Mouse (Mus musculus): ENCODE measurements around the gene Pax6. TPM values are rescaled to one million over a fixed set of nuclear protein-coding genes. Genes with fewer than 3 reads are reported as not detected.
A peak's percentile ranks its signal among the peaks of the same experiment; 100 is the strongest.

Pax6 gene
- total and polyA plus RNA-seq, 2 experiments from 2014 or later = 68.7 to 136 TPM

GRCm38 (mm10) chr2:105665491-105666250 is 3.0 kb upstream of the Pax6 start:
- TF ChIP-seq CTCF (IDR thresholded peaks at IDR 0.05; ENCODE audit: low read depth) = no peak
- WGBS = 28% methylated on average over 5 of the region's 5 CpGs
- Histone ChIP-seq H3K27me3 (ENCODE audit: insufficient read depth, low read length) (peaks cover 43% of the 10 kb centered on the region), H3K4me2 (ENCODE audit: low read depth, low read length) (no peak overlapping the region), H3K9ac (replicated peaks; ENCODE audit: low read length) (no peak overlapping the region), H3K36me3 (ENCODE audit: insufficient read depth, low read length) (no peaks in the 10 kb centered on the region), H3K27ac (no peak overlapping the region), H3K4me3 (ENCODE audit: low read length) (no peak overlapping the region), H3K4me1 (ENCODE audit: insufficient read depth, low read length) (0 out of 2 replicates have a peak, but pooled peaks cover 2% of the 10 kb centered on the region), H3K9me3 (ENCODE audit: low read length) (no peaks in the 10 kb centered on the region)
- DNase-seq (ENCODE audit: low spot score) (no peak), ATAC-seq (no peak)

GRCm38 (mm10) chr2:105666331-105666730 is 2.4 kb upstream of the Pax6 start:
- WGBS = 22% methylated on average over 6 of the region's 6 CpGs
- Histone ChIP-seq H3K27me3 (ENCODE audit: insufficient read depth, low read length) (peaks cover 46% of the 10 kb centered on the region), H3K4me3 (ENCODE audit: low read length) (peak overlapping the region; percentile 15; the same call in 1 of the 2 replicates), H3K9ac (replicated peaks; ENCODE audit: low read length) (no peak overlapping the region), H3K4me2 (ENCODE audit: low read depth, low read length) (peak overlapping the region; percentile 65), H3K9me3 (ENCODE audit: low read length) (no peaks in the 10 kb centered on the region), H3K4me1 (ENCODE audit: insufficient read depth, low read length) (no peaks in the 10 kb centered on the region), H3K36me3 (ENCODE audit: insufficient read depth, low read length) (no peaks in the 10 kb centered on the region), H3K27ac (peak overlapping the region; percentile 41)
- ATAC-seq (no peak), DNase-seq (ENCODE audit: low spot score) (no peak)
- no peak for TF ChIP-seq CTCF (IDR thresholded peaks at IDR 0.05; ENCODE audit: low read depth)

DNA sequence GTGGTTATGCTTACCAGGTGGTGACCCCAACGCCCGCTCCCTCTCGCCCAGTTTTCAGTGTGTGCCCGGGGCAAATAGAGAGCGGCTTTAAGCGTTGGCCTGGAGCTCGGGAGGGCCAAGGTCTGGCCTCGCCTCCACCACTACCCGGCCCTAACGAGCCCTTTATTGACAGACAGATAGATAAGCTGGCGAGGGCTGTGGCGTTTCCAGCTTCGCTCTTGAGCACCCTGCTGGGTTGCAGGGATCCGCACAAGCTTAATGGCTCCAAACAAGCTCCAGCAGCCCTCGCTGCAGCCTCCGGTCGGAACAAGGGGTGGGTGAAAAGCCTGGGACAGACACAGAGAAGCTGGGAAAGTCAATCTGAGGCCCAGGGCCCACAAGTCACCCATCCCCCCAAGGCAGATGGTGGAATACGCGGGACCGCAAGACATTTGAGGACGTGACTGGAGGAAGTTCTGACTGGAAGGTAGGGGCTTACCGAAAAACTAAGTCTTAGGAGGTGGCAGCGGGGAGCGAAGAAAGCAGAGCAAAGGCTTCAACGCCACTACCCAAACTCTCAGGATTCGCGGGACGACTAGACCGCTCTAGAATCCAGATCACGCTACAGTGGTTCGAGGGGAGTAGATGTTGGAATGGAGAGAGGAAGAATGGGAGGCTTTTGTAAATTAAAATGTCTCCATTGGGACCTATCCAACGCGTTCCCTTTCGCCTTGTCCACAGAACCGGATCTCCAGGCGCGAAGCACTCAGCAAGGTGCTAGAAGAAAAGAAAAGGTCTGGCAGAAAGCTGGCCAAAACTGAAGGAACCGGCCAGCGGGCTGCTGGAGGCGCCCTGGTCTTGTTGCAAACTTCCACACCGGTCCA is 1.7 kb upstream of the Pax6 start:
- Histone ChIP-seq H3K4me2 (ENCODE audit: low read depth, low read length) (peak overlapping the region; percentile 65), H3K27ac (peak overlapping the region; percentile 41), H3K4me3 (ENCODE audit: low read length) (peak overlapping the region; percentile 15), H3K9me3 (ENCODE audit: low read length) (no peaks in the 10 kb centered on the region), H3K27me3 (ENCODE audit: insufficient read depth, low read length) (peaks cover 46% of the 10 kb centered on the region), H3K4me1 (ENCODE audit: insufficient read depth, low read length) (no peaks in the 10 kb centered on the region), H3K36me3 (ENCODE audit: insufficient read depth, low read length) (no peaks in the 10 kb centered on the region), H3K9ac (replicated peaks; ENCODE audit: low read length) (peak overlapping the region; percentile 10; the same call in 1 of the 2 replicates)
- TF ChIP-seq CTCF (IDR thresholded peaks at IDR 0.05; ENCODE audit: low read depth) = no peak
- ATAC-seq (no peak), DNase-seq (ENCODE audit: low spot score) (peak; percentile 37)
- WGBS = 5% methylated on average over 41 of the region's 41 CpGs

DNA sequence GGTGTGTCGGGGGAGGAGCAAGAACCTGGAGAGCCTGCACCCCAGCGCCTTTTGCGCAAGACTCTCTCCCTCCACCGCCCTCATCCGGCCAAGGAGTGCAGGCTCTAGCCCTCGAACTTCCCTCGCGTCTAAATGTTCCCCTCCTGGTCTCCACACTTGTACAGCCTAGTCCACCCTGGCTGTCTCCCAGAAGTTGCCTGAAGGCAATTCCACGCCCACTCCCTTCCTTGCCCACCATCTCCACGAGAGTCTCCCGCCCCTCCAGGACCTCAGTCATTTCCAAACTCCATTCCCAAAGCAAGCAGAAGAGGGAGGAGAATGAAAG is 1.1 kb upstream of the Pax6 start:
- H3K9ac ChIP-seq (replicated peaks; ENCODE audit: low read length) = no peak overlapping the region
- WGBS = 1% methylated on average over 11 of the region's 11 CpGs
- peak; percentile 41 for TF ChIP-seq CTCF (IDR thresholded peaks at IDR 0.05; ENCODE audit: low read depth)
- ATAC-seq (no peak), DNase-seq (ENCODE audit: low spot score) (peak; percentile 46)
- H3K27ac ChIP-seq = peak overlapping the region; percentile 41; the same call in 1 of the 2 replicates
- H3K9me3 ChIP-seq (ENCODE audit: low read length) = no peaks in the 10 kb centered on the region
- peak overlapping the region; percentile 65 for H3K4me2 ChIP-seq (ENCODE audit: low read depth, low read length)
- no peaks in the 10 kb centered on the region for H3K36me3 ChIP-seq (ENCODE audit: insufficient read depth, low read length)
- H3K27me3 ChIP-seq (ENCODE audit: insufficient read depth, low read length) = peaks cover 46% of the 10 kb centered on the region
- H3K4me3 ChIP-seq (ENCODE audit: low read length) = peak overlapping the region; percentile 15; the same call in 1 of the 2 replicates
- no peaks in the 10 kb centered on the region for H3K4me1 ChIP-seq (ENCODE audit: insufficient read depth, low read length)

DNA sequence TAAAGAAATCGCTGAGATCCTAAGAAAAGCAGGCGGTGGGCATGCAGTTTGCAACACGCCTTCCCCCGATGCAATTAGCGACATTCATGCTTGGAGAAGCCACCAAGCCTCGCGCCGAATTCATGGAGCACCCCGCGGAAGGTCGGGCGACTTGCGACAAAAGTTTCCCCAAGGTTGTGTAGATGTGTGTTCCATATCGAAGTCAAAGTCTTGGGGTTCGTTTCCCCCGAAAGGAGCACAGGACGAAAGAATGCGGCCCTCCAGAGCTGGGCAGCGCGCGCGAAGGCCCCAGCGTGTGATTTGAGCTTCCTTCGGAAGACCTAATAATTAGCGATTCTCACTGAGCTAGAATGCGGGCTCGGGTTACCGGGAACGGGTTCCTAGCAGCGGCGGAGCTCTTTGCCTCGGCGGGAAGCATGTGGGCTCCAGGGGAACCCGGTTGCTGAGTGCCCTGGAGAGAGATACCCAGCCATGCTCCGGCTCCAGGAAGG is 716 bp downstream of the Pax6 start:
- no peak for TF ChIP-seq CTCF (IDR thresholded peaks at IDR 0.05; ENCODE audit: low read depth)
- no peaks in the 10 kb centered on the region for H3K9me3 ChIP-seq (ENCODE audit: low read length)
- peaks cover 40% of the 10 kb centered on the region for H3K27me3 ChIP-seq (ENCODE audit: insufficient read depth, low read length)
- no peaks in the 10 kb centered on the region for H3K36me3 ChIP-seq (ENCODE audit: insufficient read depth, low read length)
- peaks cover 4% of the 10 kb centered on the region; the same call in 1 of the 2 replicates for H3K4me1 ChIP-seq (ENCODE audit: insufficient read depth, low read length)
- DNase-seq (ENCODE audit: low spot score) (peak; percentile 34), ATAC-seq (no peak)
- peak overlapping the region; percentile 65 for H3K4me2 ChIP-seq (ENCODE audit: low read depth, low read length)
- WGBS = 2% methylated on average over 35 of the region's 35 CpGs
- peak overlapping the region; percentile 68; the same call in 1 of the 2 replicates for H3K27ac ChIP-seq
- peak overlapping the region; percentile 60 for H3K4me3 ChIP-seq (ENCODE audit: low read length)
- peak overlapping the region; percentile 84 for H3K9ac ChIP-seq (replicated peaks; ENCODE audit: low read length)

DNA sequence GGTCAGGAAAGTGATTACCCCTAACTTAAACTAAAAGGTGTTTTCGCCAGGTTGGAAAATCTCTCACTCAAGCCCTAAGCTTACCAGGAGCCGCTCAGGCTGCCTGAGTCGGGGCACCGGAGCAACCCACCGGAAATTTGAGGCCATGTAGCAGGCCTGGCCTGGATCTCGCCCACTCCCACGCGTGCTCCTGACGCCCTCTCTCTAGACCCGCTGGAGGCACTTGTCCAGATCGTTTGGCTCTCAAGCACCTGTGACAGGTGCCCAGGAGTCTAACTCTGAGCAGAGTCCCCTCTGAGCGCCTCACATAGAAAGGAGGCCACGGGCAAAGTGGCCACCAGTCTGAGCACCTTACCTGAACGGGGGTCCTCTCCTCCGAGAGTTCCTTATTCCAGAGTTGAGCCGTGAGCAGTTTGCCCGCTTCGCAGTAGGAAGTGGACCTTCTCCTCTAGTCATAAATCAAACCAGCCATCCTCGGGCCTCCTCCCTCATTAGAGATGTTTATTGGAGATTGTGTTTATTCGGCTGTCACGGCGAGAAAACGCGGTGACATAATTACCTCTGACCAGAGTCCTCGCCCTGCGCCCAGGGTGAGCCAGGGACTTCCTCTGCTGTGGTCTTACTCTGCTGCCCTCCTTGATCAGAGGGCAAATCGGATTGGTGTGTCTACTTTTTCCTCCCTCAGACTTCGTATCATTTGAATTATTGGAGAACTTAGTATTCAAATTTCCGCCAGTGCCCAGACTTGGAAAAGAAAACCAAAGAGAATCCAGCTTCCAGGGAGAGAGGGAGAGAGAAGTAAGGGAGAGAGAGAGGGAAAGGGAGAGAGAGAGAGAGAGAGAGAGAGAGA is 1.4 kb downstream of the Pax6 start:
- ATAC-seq (no peak), DNase-seq (ENCODE audit: low spot score) (peak; percentile 15)
- H3K9me3 ChIP-seq (ENCODE audit: low read length) = no peaks in the 10 kb centered on the region
- H3K9ac ChIP-seq (replicated peaks; ENCODE audit: low read length) = peak overlapping the region; percentile 84
- H3K4me2 ChIP-seq (ENCODE audit: low read depth, low read length) = peak overlapping the region; percentile 65
- no peaks in the 10 kb centered on the region for H3K36me3 ChIP-seq (ENCODE audit: insufficient read depth, low read length)
- no peak for TF ChIP-seq CTCF (IDR thresholded peaks at IDR 0.05; ENCODE audit: low read depth)
- peaks cover 39% of the 10 kb centered on the region for H3K27me3 ChIP-seq (ENCODE audit: insufficient read depth, low read length)
- H3K4me1 ChIP-seq (ENCODE audit: insufficient read depth, low read length) = peaks cover 4% of the 10 kb centered on the region; the same call in 1 of the 2 replicates
- peak overlapping the region; percentile 68 for H3K27ac ChIP-seq
- 8% methylated on average over 29 of the region's 29 CpGs for WGBS
- peak overlapping the region; percentile 60 for H3K4me3 ChIP-seq (ENCODE audit: low read length)

Data from hindbrain, postnatal 0 days (tissue).